Mouse (Mus musculus): ENCODE measurements around the gene Ccdc85c.

DNA sequence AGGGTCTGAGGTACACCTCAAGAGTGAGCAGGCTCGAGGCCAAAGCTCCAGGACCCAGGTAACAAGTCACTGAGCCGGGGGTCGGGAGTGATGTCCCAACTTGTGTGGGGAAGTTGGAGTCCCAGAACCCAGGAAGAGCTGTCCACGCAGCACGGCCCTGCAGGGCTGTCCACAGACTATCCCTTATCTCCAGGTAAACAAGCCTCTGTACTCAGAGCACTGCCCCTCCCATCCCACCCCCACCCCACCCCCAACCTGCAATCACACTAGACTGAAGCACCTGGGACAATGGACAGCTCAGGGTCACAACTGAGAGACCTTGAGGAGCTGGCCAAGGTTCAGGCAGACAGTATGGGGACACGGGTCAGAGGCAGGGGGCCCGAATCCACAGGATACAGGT, 10.3 kb downstream of the Ccdc85c start:
- TF ChIP-seq CTCF (IDR thresholded peaks at IDR 0.05; ENCODE audit: control insufficient read depth, insufficient read depth, insufficient read length) (no peak), USF1 (IDR thresholded peaks at IDR 0.05; ENCODE audit: low read depth) (no peak), CEBPB (IDR thresholded peaks at IDR 0.05; ENCODE audit: low read depth) (no peak), MYOG (IDR thresholded peaks at IDR 0.05; ENCODE audit: control insufficient read depth, extremely low read depth, insufficient read length) (no peak), MAX (IDR thresholded peaks at IDR 0.05) (no peak), MYOD1 (IDR thresholded peaks at IDR 0.05; ENCODE audit: control insufficient read depth, insufficient read length, low read depth) (no peak)
